Mouse (Mus musculus) liver, embryonic 14.5 days (tissue): ENCODE results near the gene Naip2.
"Not testable (repeated sequence)": the region's sequence is repeated elsewhere in the genome, so short reads cannot be mapped to it uniquely, and the experiment has no call there.

ENCODE experiments used
- CTCF ChIP-seq: IDR thresholded peaks from 2 replicates; pipeline ENCODE4 v1.5.1; 2016; ENCODE audit warnings: antibody characterized with exemption, low read depth, control low read depth
- EP300 ChIP-seq: IDR thresholded peaks from 2 replicates; pipeline ENCODE4 v1.6.1; 2016; ENCODE audit warnings: antibody characterized with exemption, low read depth

GRCm38 (mm10) chr13:100183111-100183510 is 18.8 kb downstream of the Naip2 start:
- TF ChIP-seq EP300, CTCF: not testable (repeated sequence)
